Mouse (Mus musculus) forebrain, embryonic 14.5 days (tissue): Measurements from ENCODE around the gene Frem1. TPM values are rescaled to one million over a fixed set of nuclear protein-coding genes. Genes with fewer than 3 reads are reported as not detected.

Experiments used
- ATAC-seq: fragments of 200-750 bp; cut with Nextera tagmentation; 2 replicates; pipeline ENCODE4 v1.8.0; 2017; ENCODE audit warnings: mild to moderate bottlenecking, moderate library complexity
- DNase-seq: peaks from one replicate; pipeline ENCODE4 v3.0.0-alpha.2; 2015; ENCODE audit warnings: low spot score
- H3K27ac ChIP-seq: fragments of 300-500 bp; sonication (generic); 2 replicates; pipeline ENCODE4 v1.5.1; 2014; ENCODE audit warnings: low read depth, mild to moderate bottlenecking, control low read depth, low read length, moderate library complexity
- H3K27me3 ChIP-seq: fragments of 300-500 bp; sonication (generic); replicated peaks from 2 replicates; pipeline ENCODE4 v1.6.1; 2014; ENCODE audit warnings: low read length, control low read depth, mixed read lengths; ENCODE audit not compliant: control insufficient read depth, insufficient read depth
- H3K36me3 ChIP-seq: fragments of 300-500 bp; sonication (generic); 2 replicates; pipeline ENCODE4 v1.6.1; 2014; ENCODE audit warnings: low read length, control low read depth; ENCODE audit not compliant: control insufficient read depth, insufficient read depth
- H3K4me1 ChIP-seq: fragments of 300-500 bp; sonication (generic); 2 replicates; pipeline ENCODE4 v1.6.1; 2014; ENCODE audit warnings: antibody characterized with exemption, low read length, control low read depth; ENCODE audit not compliant: control insufficient read depth, insufficient read depth
- H3K4me2 ChIP-seq: fragments of 300-500 bp; sonication (generic); 2 replicates; pipeline ENCODE4 v1.6.1; 2014; ENCODE audit warnings: mild to moderate bottlenecking, control low read depth, low read length
- H3K4me3 ChIP-seq: fragments of 300-500 bp; sonication (generic); 2 replicates; pipeline ENCODE4 v1.5.1; 2014; ENCODE audit warnings: low read depth, low read length, control low read depth
- H3K9ac ChIP-seq: fragments of 300-500 bp; sonication (generic); 2 replicates; pipeline ENCODE4 v1.6.1; 2014; ENCODE audit warnings: mild to moderate bottlenecking, low read length, control low read depth, moderate library complexity
- H3K9me3 ChIP-seq: fragments of 300-500 bp; sonication (generic); replicated peaks from 2 replicates; pipeline ENCODE4 v1.6.1; 2016; ENCODE audit warnings: low read length, control low read depth, mixed read lengths; ENCODE audit not compliant: control insufficient read depth
- WGBS: fragments of 180-500 bp; shearing (Covaris S2); extraction: QIAGEN DNeasy Blood & Tissue Kit; methylation state at CpG from one replicate; pipeline ENCODE4 v1.1.7; 2014; 5-methylcytosine and 5-hydroxymethylcytosine counted together
- polyA plus RNA-seq: library from polyadenylated mRNA; unstranded; fragments of >200 nt; fragmentation: Nextera tagmentation; extraction: Ambion mirVana; gene quantifications from 2 replicates; pipeline ENCODE4 v1.2.1, GENCODE M21; 2014

The Frem1 gene
- polyA plus RNA-seq: 1.9 and 2.2 TPM in 2 replicates

DNA sequence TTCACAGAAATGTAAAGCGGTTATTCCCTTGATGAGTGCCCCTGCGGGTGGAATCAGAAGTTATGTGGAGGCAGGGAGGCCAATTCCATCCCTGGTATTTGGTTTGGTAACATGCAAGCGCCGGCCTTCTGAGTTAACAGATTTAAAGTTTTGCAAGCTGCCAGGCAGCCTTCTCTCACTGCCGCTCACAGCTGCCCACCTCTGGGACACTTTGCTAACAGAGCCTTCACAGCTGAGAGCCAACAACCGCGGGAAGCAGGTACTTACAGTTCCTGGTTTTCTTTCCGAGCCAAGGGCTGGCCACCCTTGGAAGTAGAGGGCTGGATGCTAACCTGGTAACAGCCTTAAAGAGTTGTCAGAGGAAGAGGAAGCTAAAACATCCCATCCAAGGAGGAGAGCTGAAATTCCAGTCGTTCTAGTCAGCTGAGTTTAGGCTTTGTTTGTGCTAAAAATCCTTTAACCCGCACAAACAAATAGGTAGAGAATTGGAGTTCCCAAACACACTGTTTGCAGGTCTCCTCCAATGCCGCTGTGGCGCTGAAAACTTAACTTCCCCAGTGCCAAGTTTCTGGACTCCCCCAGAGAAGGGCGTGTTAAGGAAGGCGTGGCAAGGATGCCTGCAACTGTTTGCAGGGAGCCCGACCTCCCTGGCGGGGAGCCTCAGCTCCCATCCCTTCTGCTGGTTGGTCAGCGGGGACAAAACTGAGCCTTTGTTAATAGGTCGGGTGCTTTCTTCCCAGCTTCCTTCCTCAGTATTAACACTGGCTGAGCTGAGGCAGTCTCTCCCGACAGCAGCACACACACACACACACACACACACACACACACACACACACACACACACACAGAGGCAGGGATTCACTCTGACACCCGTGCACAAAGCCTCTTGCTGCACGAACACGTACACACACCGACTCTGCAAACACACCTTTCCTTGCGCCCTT lies at the start of gene Frem1:
Gene Frem1 (minus strand): TSS at position 706 of the 944 bp plus-strand sequence.
- Histone ChIP-seq H3K9ac (peak within 1 kb of the TSS; percentile 48), H3K4me3 (peak within 1 kb of the TSS; percentile 18), H3K9me3 (no peaks in the 10 kb centered on the region), H3K27me3 (no peaks in the 10 kb centered on the region), H3K36me3 (no peaks in the 10 kb centered on the region), H3K4me1 (peaks cover 5% of the 10 kb centered on the region), H3K4me2 (peak within 1 kb of the TSS; percentile 47), H3K27ac (no peak within 1 kb of the TSS)
- ATAC-seq: peak; percentile 83
- peak; percentile 69 for DNase-seq
- 3% methylated on average over 24 of the region's 24 CpGs for WGBS

DNA sequence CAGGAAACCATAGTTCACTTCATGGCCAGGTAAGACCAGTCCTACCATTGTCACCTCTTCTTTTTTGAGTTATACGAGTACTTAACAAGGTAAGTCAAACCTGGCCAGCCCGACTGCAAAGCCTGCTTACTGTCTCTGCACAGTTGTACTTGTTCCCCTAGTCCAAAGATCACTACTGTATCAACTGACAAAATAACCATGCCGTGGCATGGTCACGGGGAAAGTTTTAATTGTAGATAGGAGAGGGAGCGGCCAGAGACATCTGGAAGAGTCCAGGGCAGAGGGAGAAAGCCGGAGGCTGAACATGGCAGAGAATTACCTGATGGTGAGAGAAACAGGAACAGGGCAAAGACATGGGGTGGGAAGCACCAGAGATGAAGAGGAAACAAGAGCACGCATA lies 46.9 kb upstream of the Frem1 start:
- ATAC-seq (no peak), DNase-seq (no peak)
- Histone ChIP-seq H3K4me2 (no peak overlapping the region), H3K36me3 (no peaks in the 10 kb centered on the region), H3K9ac (no peak overlapping the region), H3K27me3 (no peaks in the 10 kb centered on the region), H3K9me3 (no peaks in the 10 kb centered on the region), H3K4me1 (no peaks in the 10 kb centered on the region), H3K4me3 (no peak overlapping the region), H3K27ac (no peak overlapping the region)
- 95% methylated on average over 7 of the region's 7 CpGs for WGBS

DNA sequence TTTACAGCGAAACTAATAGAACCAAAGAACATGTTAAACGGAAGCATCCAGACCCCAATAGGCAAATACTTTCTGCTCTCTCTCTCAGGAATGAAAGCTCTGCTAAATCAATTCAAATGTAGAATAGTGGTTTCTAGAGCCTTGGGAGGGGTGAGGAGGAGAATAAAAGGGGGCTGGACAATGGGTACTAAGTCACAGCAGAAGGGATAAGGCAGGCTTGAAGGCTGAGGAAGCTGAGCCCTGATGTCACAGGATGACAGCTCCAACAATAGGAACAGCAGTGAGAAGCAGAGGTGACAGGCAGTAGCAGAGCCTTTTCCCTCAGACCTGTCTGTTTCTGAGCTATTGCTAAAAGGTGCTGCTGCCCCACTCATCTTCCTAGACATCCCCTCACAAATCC lies 41.8 kb upstream of the Frem1 start:
- Histone ChIP-seq H3K4me1 (no peaks in the 10 kb centered on the region), H3K9ac (no peak overlapping the region), H3K27ac (no peak overlapping the region), H3K9me3 (no peaks in the 10 kb centered on the region), H3K36me3 (no peaks in the 10 kb centered on the region), H3K27me3 (no peaks in the 10 kb centered on the region), H3K4me2 (no peak overlapping the region), H3K4me3 (no peak overlapping the region)
- 38% methylated on average over 2 of the region's 2 CpGs for WGBS
- DNase-seq (no peak), ATAC-seq (no peak)

DNA sequence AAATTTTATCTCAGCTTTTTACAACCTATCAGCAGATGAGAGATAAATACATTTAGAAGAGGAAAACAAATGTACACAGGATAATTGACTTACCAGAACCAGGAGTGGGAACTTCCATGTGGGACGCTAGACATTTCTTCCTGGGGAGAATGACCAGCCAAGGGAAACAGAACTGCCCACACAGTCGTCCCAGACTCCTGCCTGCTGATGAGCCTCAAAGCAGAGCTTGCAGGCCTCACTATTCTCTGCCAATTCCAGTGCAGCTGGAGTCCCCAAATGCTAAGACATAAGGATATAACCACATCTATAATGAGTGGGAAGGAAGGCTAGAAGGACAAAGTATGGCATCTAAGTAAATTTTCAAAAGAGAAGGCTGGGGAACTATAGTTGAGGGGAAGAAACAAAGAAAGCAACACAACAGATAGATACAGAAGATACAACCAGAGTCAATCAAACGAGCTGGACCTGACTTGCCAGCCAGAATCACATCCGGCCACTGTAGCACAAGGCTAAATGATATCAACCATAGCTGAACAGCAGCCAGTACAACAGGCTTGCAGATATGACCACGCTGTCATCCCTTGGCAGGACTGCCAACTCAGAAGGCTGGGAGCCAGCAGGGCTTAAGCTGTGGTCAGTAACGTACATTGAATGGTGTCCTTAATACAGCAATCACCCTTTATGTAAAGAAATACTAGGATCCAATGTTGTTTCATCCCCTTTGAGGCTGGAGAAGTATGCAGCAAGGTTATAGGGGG lies 38.7 kb upstream of the Frem1 start:
- Histone ChIP-seq H3K9ac (no peak overlapping the region), H3K27ac (no peak overlapping the region), H3K36me3 (no peaks in the 10 kb centered on the region), H3K4me2 (no peak overlapping the region), H3K9me3 (no peaks in the 10 kb centered on the region), H3K27me3 (no peaks in the 10 kb centered on the region), H3K4me1 (no peaks in the 10 kb centered on the region), H3K4me3 (no peak overlapping the region)
- no peak for DNase-seq
- ATAC-seq: no peak
- WGBS: 65% methylated on average over 6 of the region's 6 CpGs

DNA sequence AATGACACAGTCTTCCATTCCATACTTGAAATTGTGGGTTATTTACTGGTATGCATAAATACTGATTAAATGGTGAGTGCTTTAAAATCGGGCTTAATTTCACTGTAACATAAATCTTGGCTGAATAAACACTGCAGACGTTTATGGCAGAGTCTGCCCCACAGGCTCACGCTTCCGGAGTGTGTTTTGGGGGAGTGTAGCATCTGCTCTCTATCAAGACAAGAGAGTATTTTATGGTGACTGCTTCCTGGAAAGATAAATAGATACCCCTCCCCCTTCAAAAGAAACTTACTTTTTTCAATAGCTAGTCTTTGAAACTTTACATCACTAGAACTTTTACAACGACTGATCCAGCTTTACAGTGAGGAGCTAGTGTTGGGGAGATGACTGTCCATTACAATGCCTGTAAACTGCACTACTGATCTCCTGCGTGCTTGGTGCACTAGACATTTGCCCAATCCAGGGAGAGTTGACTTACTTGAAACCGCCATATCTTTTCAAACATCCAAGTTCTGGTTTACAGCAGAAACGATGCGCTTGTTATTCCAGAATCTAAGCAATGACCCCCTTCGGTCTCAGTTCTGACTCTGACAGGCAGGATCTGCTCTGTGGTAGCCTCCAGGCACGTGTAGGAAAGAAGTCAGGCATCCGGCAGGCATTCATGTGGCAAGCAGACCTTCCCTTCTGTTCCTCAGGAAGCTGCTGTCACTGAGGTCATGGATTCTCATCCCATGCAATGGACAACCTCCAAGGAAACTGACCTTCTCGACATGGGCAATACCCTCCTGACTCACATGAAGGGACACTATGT lies 28.4 kb upstream of the Frem1 start:
- no peak for ATAC-seq
- Histone ChIP-seq H3K27ac (no peak overlapping the region), H3K4me1 (no peaks in the 10 kb centered on the region), H3K9ac (no peak overlapping the region), H3K36me3 (no peaks in the 10 kb centered on the region), H3K9me3 (no peaks in the 10 kb centered on the region), H3K4me3 (no peak overlapping the region), H3K4me2 (no peak overlapping the region), H3K27me3 (no peaks in the 10 kb centered on the region)
- 76% methylated on average over 13 of the region's 13 CpGs for WGBS
- DNase-seq: peak; percentile 31

DNA sequence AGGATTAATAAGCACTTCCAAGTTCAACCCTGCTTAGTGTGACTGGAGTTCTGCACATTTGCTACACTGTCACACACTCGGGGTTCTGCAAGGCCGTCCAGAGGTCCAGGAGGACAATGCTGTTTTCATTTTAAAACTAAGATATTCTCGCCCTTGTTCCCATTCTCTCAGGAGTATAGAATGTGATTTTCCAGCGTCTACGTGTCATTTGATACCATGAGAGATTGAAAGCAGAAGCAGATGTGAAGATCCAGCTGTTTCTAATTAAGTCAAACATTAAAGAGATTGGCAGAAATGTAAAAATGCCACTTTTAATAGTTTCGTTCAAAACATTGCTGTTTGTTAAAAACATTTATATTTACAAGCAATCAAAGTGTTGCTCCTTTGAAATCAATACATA lies 12.1 kb upstream of the Frem1 start:
- Histone ChIP-seq H3K9ac (no peak overlapping the region), H3K4me2 (no peak overlapping the region), H3K27ac (no peak overlapping the region), H3K36me3 (no peaks in the 10 kb centered on the region), H3K27me3 (no peaks in the 10 kb centered on the region), H3K4me3 (no peak overlapping the region), H3K9me3 (no peaks in the 10 kb centered on the region), H3K4me1 (no peaks in the 10 kb centered on the region)
- WGBS: 80% methylated on average over 6 of the region's 6 CpGs
- DNase-seq: no peak
- ATAC-seq: no peak

DNA sequence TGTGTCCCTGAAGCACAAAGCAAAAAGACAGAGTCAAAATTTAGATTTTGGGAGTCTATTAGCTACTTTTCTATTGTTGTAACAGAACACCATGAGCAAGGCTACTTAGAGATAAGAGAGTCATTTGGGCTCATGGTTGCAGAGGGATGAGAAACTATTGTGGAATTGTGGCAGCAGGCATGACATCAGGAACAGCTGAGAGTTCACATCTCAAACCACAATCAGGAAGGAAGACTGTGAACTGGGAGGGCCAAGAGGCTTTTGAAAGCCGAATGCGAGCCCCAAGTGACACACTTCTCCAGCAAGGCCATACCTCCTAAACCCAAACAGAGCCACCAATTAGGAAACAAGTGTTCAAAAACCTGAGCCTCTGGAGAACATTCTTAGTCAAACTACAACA lies 9.4 kb upstream of the Frem1 start:
- Histone ChIP-seq H3K27me3 (no peaks in the 10 kb centered on the region), H3K4me2 (no peak overlapping the region), H3K36me3 (no peaks in the 10 kb centered on the region), H3K4me1 (no peaks in the 10 kb centered on the region), H3K9me3 (no peaks in the 10 kb centered on the region), H3K27ac (no peak overlapping the region), H3K9ac (no peak overlapping the region), H3K4me3 (no peak overlapping the region)
- WGBS: 96% methylated on average over 2 of the region's 2 CpGs
- ATAC-seq: no peak
- no peak for DNase-seq

DNA sequence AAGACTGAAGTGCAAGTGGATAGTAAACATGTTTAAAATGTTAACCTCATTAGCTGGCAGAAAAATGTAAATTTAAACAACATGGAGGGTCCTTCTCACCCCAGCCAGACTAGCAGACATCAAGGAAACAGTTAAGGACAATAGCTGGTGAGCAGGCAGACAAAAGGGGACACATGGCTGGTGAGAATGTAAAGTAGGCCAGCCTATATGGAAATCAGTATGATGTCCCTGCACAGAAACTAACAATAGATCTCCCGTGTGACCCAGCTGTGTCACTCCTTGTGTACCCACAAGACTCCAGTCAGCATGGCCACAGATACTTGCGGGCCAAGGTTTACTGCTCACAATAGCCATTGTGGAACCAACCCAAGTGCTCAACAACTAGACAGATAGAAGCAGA lies 6.5 kb upstream of the Frem1 start:
- no peak overlapping the region for H3K4me2 ChIP-seq
- H3K36me3 ChIP-seq: no peaks in the 10 kb centered on the region
- H3K4me1 ChIP-seq: no peaks in the 10 kb centered on the region
- H3K27ac ChIP-seq: no peak overlapping the region
- no peaks in the 10 kb centered on the region for H3K27me3 ChIP-seq
- no peaks in the 10 kb centered on the region for H3K9me3 ChIP-seq
- ATAC-seq (no peak), DNase-seq (no peak)
- no peak overlapping the region for H3K4me3 ChIP-seq
- 48% methylated on average over 2 of the region's 2 CpGs for WGBS
- no peak overlapping the region for H3K9ac ChIP-seq
